Mouse (Mus musculus) NIH3T3 (cell line): ENCODE measurements around the gene Nup205.
"Not testable (repeated sequence)": the region's sequence is repeated elsewhere in the genome, so short reads cannot be mapped to it uniquely, and the experiment has no call there.

Experiments used
- DNase-seq: peaks from one replicate; pipeline ENCODE4 v3.0.0-alpha.2; 2012; ENCODE audit warnings: low read depth

Nup205 gene

GRCm38 (mm10) chr6:35176979-35177649 is at the start of gene Nup205:
TSS of gene Nup205 (plus strand) at chr6:35177421.
- DNase-seq, result peak; percentile 91

- DNase-seq, result peak; percentile 48
Observed at GRCm38 (mm10) chr6:35132806-35133205, 44.4 kb upstream of the Nup205 start.

- no peak for DNase-seq
Observed at GRCm38 (mm10) chr6:35133246-35133578, 44.0 kb upstream of the Nup205 start.

- DNase-seq, result peak; percentile 99
Observed at GRCm38 (mm10) chr6:35133579-35134488, 43.4 kb upstream of the Nup205 start, which contains the start of gene Cnot4. TSS of gene Cnot4 (minus strand) at chr6:35133724.

- no peak for DNase-seq
Observed at GRCm38 (mm10) chr6:35134844-35135243, 42.4 kb upstream of the Nup205 start.

GRCm38 (mm10) chr6:35140351-35140750 is 36.9 kb upstream of the Nup205 start:
- DNase-seq, result peak; percentile 24

GRCm38 (mm10) chr6:35145569-35145968 is 31.7 kb upstream of the Nup205 start:
- DNase-seq, result no peak

GRCm38 (mm10) chr6:35147726-35148422 is 29.3 kb upstream of the Nup205 start:
- no peak for DNase-seq

- DNase-seq, result no peak
Observed at GRCm38 (mm10) chr6:35154540-35154939, 22.7 kb upstream of the Nup205 start.

GRCm38 (mm10) chr6:35169250-35169649 is 8.0 kb upstream of the Nup205 start:
- no peak for DNase-seq

GRCm38 (mm10) chr6:35172028-35172427 is 5.2 kb upstream of the Nup205 start:
- DNase-seq, result not testable (repeated sequence)

GRCm38 (mm10) chr6:35173181-35173580 is 4.0 kb upstream of the Nup205 start:
- DNase-seq, result no peak

- DNase-seq, result peak; percentile 37
Observed at GRCm38 (mm10) chr6:35177650-35178272, 540 bp downstream of the Nup205 start.

GRCm38 (mm10) chr6:35179299-35179698 is 2.1 kb downstream of the Nup205 start:
- DNase-seq, result not testable (repeated sequence)

- peak; percentile 17 for DNase-seq
Observed at GRCm38 (mm10) chr6:35184781-35185180, 7.6 kb downstream of the Nup205 start.

GRCm38 (mm10) chr6:35191198-35191597 is 14.0 kb downstream of the Nup205 start:
- peak; percentile 15 for DNase-seq

GRCm38 (mm10) chr6:35225696-35226095 is 48.5 kb downstream of the Nup205 start:
- no peak for DNase-seq

- DNase-seq, result peak; percentile 47
Observed at GRCm38 (mm10) chr6:35229415-35229814, 52.2 kb downstream of the Nup205 start.

- DNase-seq, result no peak
Observed at GRCm38 (mm10) chr6:35236108-35236785, 59.0 kb downstream of the Nup205 start.

GRCm38 (mm10) chr6:35243252-35243651 is 66.0 kb downstream of the Nup205 start:
- DNase-seq, result no peak

GRCm38 (mm10) chr6:35243989-35244388 is 66.8 kb downstream of the Nup205 start:
- DNase-seq, result no peak
